Mouse (Mus musculus): ENCODE data around the gene Ethe1. TPM values are rescaled to one million over a fixed set of nuclear protein-coding genes. Genes with fewer than 3 reads are reported as not detected.

Ethe1 gene
- polyA plus RNA-seq, 1 experiment from 2014 or later, result 23.2 TPM

- no peak overlapping the region for H3K9ac ChIP-seq (ENCODE audit: low read length)
- no peak overlapping the region for H3K4me3 ChIP-seq (ENCODE audit: low read depth, low read length)
- no peak overlapping the region for H3K4me2 ChIP-seq (ENCODE audit: low read length)
- WGBS, result 86% methylated on average over 6 of the region's 6 CpGs
- H3K4me1 ChIP-seq (ENCODE audit: control insufficient read depth, insufficient read depth, low read length), result no peaks in the 10 kb centered on the region
- H3K36me3 ChIP-seq (ENCODE audit: control insufficient read depth, insufficient read depth, low read length), result no peaks in the 10 kb centered on the region
- DNase-seq (ENCODE audit: low spot score) (no peak), ATAC-seq (no peak)
- no peak overlapping the region for H3K27ac ChIP-seq (ENCODE audit: low read depth, low read length)
- no peaks in the 10 kb centered on the region for H3K9me3 ChIP-seq (replicated peaks; ENCODE audit: control insufficient read depth, low read length)
- peaks cover 8% of the 10 kb centered on the region for H3K27me3 ChIP-seq (replicated peaks; ENCODE audit: control insufficient read depth, insufficient read depth, low read length)
These were observed 57.1 kb downstream of the Ethe1 start for GRCm38 (mm10) chr7:24644492-24644891.

- no peak overlapping the region for H3K27ac ChIP-seq (ENCODE audit: low read depth, low read length)
- no peaks in the 10 kb centered on the region for H3K4me1 ChIP-seq (ENCODE audit: control insufficient read depth, insufficient read depth, low read length)
- no peak for ATAC-seq
- peaks cover 3% of the 10 kb centered on the region for H3K27me3 ChIP-seq (replicated peaks; ENCODE audit: control insufficient read depth, insufficient read depth, low read length)
- H3K4me2 ChIP-seq (ENCODE audit: low read length), result no peak overlapping the region
- no peaks in the 10 kb centered on the region for H3K9me3 ChIP-seq (replicated peaks; ENCODE audit: control insufficient read depth, low read length)
- H3K9ac ChIP-seq (ENCODE audit: low read length), result no peak overlapping the region
- H3K4me3 ChIP-seq (ENCODE audit: low read depth, low read length), result no peak overlapping the region
- 77% methylated on average over 7 of the region's 7 CpGs for WGBS
- DNase-seq (ENCODE audit: low spot score), result no peak
- no peaks in the 10 kb centered on the region for H3K36me3 ChIP-seq (ENCODE audit: control insufficient read depth, insufficient read depth, low read length)
These were observed 57.7 kb downstream of the Ethe1 start for GRCm38 (mm10) chr7:24644996-24645395.

- no peak for ATAC-seq
- Histone ChIP-seq H3K9me3 (replicated peaks; ENCODE audit: control insufficient read depth, low read length) (no peaks in the 10 kb centered on the region), H3K36me3 (ENCODE audit: control insufficient read depth, insufficient read depth, low read length) (no peaks in the 10 kb centered on the region), H3K9ac (ENCODE audit: low read length) (no peak overlapping the region), H3K4me3 (ENCODE audit: low read depth, low read length) (no peak overlapping the region), H3K4me2 (ENCODE audit: low read length) (no peak overlapping the region), H3K27me3 (replicated peaks; ENCODE audit: control insufficient read depth, insufficient read depth, low read length) (no peaks in the 10 kb centered on the region), H3K4me1 (ENCODE audit: control insufficient read depth, insufficient read depth, low read length) (no peaks in the 10 kb centered on the region), H3K27ac (ENCODE audit: low read depth, low read length) (no peak overlapping the region)
- DNase-seq (ENCODE audit: low spot score), result no peak
- 84% methylated on average over 7 of the region's 7 CpGs for WGBS
These were observed 59.1 kb downstream of the Ethe1 start for GRCm38 (mm10) chr7:24646486-24646885.

GRCm38 (mm10) chr7:24653681-24654080 lies 66.3 kb downstream of the Ethe1 start:
- ATAC-seq, result no peak
- no peak overlapping the region for H3K4me2 ChIP-seq (ENCODE audit: low read length)
- no peaks in the 10 kb centered on the region for H3K4me1 ChIP-seq (ENCODE audit: control insufficient read depth, insufficient read depth, low read length)
- H3K9ac ChIP-seq (ENCODE audit: low read length), result no peak overlapping the region
- DNase-seq (ENCODE audit: low spot score), result peak; percentile 46
- H3K4me3 ChIP-seq (ENCODE audit: low read depth, low read length), result no peak overlapping the region
- no peaks in the 10 kb centered on the region for H3K9me3 ChIP-seq (replicated peaks; ENCODE audit: control insufficient read depth, low read length)
- WGBS, result 28% methylated on average over 7 of the region's 7 CpGs
- H3K27me3 ChIP-seq (replicated peaks; ENCODE audit: control insufficient read depth, insufficient read depth, low read length), result no peaks in the 10 kb centered on the region
- no peak overlapping the region for H3K27ac ChIP-seq (ENCODE audit: low read depth, low read length)
- H3K36me3 ChIP-seq (ENCODE audit: control insufficient read depth, insufficient read depth, low read length), result no peaks in the 10 kb centered on the region

Other genes starting within 250 kb of the Ethe1 start
- gene Lypd5, start 238.3 kb upstream of the Ethe1 start, polyA plus RNA-seq (2014; fragmentation: Nextera tagmentation; extraction: Ambion mirVana), result not detected in 2 replicates
- gene Kcnn4, start 217.3 kb upstream of the Ethe1 start, polyA plus RNA-seq (2014; fragmentation: Nextera tagmentation; extraction: Ambion mirVana), result 0.09 and 0.53 TPM in 2 replicates
- gene Smg9, start 187.9 kb upstream of the Ethe1 start, polyA plus RNA-seq (2014; fragmentation: Nextera tagmentation; extraction: Ambion mirVana), result 23.4 and 26.1 TPM in 2 replicates
- gene Irgc1, start 135.2 kb upstream of the Ethe1 start, polyA plus RNA-seq (2014; fragmentation: Nextera tagmentation; extraction: Ambion mirVana), result not detected in 2 replicates
- 1.4 and 2.0 TPM in 2 replicates for gene Plaur, start 125.1 kb upstream of the Ethe1 start, polyA plus RNA-seq (2014; fragmentation: Nextera tagmentation; extraction: Ambion mirVana)
- 26.3 and 29.0 TPM in 2 replicates for gene Cadm4, start 105.5 kb upstream of the Ethe1 start, polyA plus RNA-seq (2014; fragmentation: Nextera tagmentation; extraction: Ambion mirVana)
- gene Zfp428, start 80.5 kb upstream of the Ethe1 start, polyA plus RNA-seq (2014; fragmentation: Nextera tagmentation; extraction: Ambion mirVana), result 178 and 205 TPM in 2 replicates
- gene AC161166.1, start 75.1 kb upstream of the Ethe1 start, polyA plus RNA-seq (2014; fragmentation: Nextera tagmentation; extraction: Ambion mirVana), result 0.20 and 0.45 TPM in 2 replicates
- gene Irgq, start 56.9 kb upstream of the Ethe1 start, polyA plus RNA-seq (2014; fragmentation: Nextera tagmentation; extraction: Ambion mirVana), result 19.5 and 25.1 TPM in 2 replicates
- gene Pinlyp, start 41.4 kb upstream of the Ethe1 start, polyA plus RNA-seq (2014; fragmentation: Nextera tagmentation; extraction: Ambion mirVana), result 0.28 TPM in 1 of 2 replicates, not detected in the other
- 65.1 and 66.6 TPM in 2 replicates for gene Xrcc1, start 41.3 kb upstream of the Ethe1 start, polyA plus RNA-seq (2014; fragmentation: Nextera tagmentation; extraction: Ambion mirVana)
- gene Zfp575, start 98 bp downstream of the Ethe1 start, polyA plus RNA-seq (2014; fragmentation: Nextera tagmentation; extraction: Ambion mirVana), result 3.3 and 6.6 TPM in 2 replicates
- gene Phldb3, start 23.2 kb downstream of the Ethe1 start, polyA plus RNA-seq (2014; fragmentation: Nextera tagmentation; extraction: Ambion mirVana), result not detected in 2 replicates
- 0.20 and 0.21 TPM in 2 replicates for gene Lypd3, start 49.0 kb downstream of the Ethe1 start, polyA plus RNA-seq (2014; fragmentation: Nextera tagmentation; extraction: Ambion mirVana)
- not detected in 2 replicates for gene Tex101, start 89.1 kb downstream of the Ethe1 start, polyA plus RNA-seq (2014; fragmentation: Nextera tagmentation; extraction: Ambion mirVana)
- not detected in 2 replicates for gene BC049730, start 121.7 kb downstream of the Ethe1 start, polyA plus RNA-seq (2014; fragmentation: Nextera tagmentation; extraction: Ambion mirVana)
- gene Gm4763, start 139.4 kb downstream of the Ethe1 start, polyA plus RNA-seq (2014; fragmentation: Nextera tagmentation; extraction: Ambion mirVana), result not detected in 2 replicates
- 0.19 and 0.63 TPM in 2 replicates for gene Cd177, start 172.8 kb downstream of the Ethe1 start, polyA plus RNA-seq (2014; fragmentation: Nextera tagmentation; extraction: Ambion mirVana)
- not detected in 2 replicates for gene Ceacam10, start 189.7 kb downstream of the Ethe1 start, polyA plus RNA-seq (2014; fragmentation: Nextera tagmentation; extraction: Ambion mirVana)